Mouse (Mus musculus) lung, adult 2 months (tissue): Measurements from ENCODE around the gene Zscan10.

Experiments
- CTCF ChIP-seq: fragments of 200-500 bp; IDR thresholded peaks from 2 replicates; pipeline ENCODE4 v1.5.1; 2011; ENCODE audit warnings: mild to moderate bottlenecking, low read length, control low read depth; ENCODE audit not compliant: insufficient read depth
- POLR2A ChIP-seq: fragments of 200-500 bp; IDR thresholded peaks from 2 replicates; pipeline ENCODE4 v1.6.1; 2011; ENCODE audit warnings: low read depth, mild to moderate bottlenecking, control low read depth, low read length, borderline replicate concordance; ENCODE audit errors: extremely low read depth

DNA sequence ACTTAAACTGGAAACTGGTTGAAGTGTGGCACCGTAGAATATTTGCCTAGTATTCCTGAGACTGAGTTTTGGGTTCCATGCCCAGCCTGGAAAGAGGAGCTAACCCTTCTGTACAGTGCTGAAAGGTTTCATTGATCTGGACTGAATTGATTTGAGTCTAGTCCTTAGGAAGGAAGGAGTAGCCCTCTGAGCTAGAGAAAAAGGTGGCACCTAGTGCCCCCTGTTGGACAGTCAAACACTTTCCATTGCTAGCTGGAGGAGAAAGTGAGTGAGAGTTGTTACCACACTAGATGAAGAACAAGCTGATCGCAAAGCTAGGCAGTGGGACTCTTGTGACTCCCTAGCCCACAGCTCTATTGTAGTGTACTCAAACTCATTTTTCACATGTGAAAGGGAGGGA lies 2.9 kb downstream of the Zscan10 start:
- TF ChIP-seq CTCF, result peak; percentile 36; the same call in 1 of the 2 replicates
- no peak for TF ChIP-seq POLR2A
